Mouse (Mus musculus) common myeloid progenitor, adult 5-6 weeks (primary cell): ENCODE measurements around the gene Dclk2. TPM values are rescaled to one million over a fixed set of nuclear protein-coding genes. Genes with fewer than 3 reads are reported as not detected.

ENCODE experiments used
- ATAC-seq: replicated peaks from 2 replicates; pipeline ENCODE4 v1.8.0; 2016; ENCODE audit warnings: low read depth, mild to moderate bottlenecking, moderate TSS enrichment, inconsistent platforms; ENCODE audit not compliant: poor library complexity, severe bottlenecking
- total RNA-seq: library from RNA; stranded (forward); fragments of 200-1000, 187-1606 nt; gene quantifications from 2 replicates; pipeline ENCODE4 v1.2.3, GENCODE M21; 2017

Gene Dclk2
- total RNA-seq, 1 experiment from 2014 or later, result 2.0 TPM

- peak; percentile 60; the same call in 1 of the 2 replicates for ATAC-seq
Observed at GRCm38 (mm10) chr3:86807750-86808467, 112.7 kb downstream of the Dclk2 start.

- ATAC-seq, result no peak
Observed at GRCm38 (mm10) chr3:86806834-86807233, 113.8 kb downstream of the Dclk2 start.

- no peak for ATAC-seq
Observed at GRCm38 (mm10) chr3:86804265-86804664, 116.4 kb downstream of the Dclk2 start.

GRCm38 (mm10) chr3:86802825-86803224 is 117.8 kb downstream of the Dclk2 start:
- ATAC-seq, result no peak

- no peak for ATAC-seq
Observed at GRCm38 (mm10) chr3:86800841-86801240, 119.8 kb downstream of the Dclk2 start.

DNA sequence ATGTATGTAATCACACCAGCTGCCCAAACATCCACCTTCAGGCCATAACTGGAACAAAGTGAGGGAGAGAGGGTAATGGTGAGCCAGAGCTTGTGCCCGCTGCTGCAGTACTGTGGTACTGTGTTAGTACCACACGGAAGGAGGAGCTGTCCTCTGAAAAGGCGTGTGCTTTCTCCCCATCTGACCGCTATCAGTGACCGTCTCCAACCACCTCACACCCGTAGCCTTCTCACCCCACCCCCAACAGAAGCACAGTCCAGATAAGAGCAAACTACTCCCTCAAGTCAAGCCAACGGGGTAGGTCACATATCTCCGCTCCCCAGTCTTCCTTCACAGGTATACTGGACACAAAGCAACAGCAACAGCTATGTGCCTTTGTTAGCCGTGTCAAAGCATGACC is 121.6 kb downstream of the Dclk2 start:
- ATAC-seq, result peak; percentile 71

GRCm38 (mm10) chr3:86797871-86798460 is 122.7 kb downstream of the Dclk2 start:
- ATAC-seq, result no peak

DNA sequence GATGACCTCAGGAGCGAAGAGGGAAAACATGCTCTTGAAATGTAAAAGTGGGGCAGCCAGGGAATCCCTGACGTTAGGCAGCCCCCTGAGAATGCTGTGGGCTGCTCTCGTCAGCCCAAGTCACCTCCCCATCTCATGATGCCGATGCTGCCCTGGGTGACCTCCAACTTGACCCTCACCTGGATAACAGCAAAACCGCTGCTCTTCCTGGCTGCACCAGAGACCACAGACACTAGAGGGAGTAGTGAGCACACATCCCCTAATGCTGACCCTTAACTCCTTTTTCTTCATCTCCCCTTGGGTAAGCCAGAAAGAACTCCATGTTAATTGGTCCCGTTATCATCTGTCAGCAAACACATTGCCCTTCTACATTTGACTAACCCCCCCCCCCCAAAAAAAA is 123.9 kb downstream of the Dclk2 start:
- ATAC-seq, result peak; percentile 58

DNA sequence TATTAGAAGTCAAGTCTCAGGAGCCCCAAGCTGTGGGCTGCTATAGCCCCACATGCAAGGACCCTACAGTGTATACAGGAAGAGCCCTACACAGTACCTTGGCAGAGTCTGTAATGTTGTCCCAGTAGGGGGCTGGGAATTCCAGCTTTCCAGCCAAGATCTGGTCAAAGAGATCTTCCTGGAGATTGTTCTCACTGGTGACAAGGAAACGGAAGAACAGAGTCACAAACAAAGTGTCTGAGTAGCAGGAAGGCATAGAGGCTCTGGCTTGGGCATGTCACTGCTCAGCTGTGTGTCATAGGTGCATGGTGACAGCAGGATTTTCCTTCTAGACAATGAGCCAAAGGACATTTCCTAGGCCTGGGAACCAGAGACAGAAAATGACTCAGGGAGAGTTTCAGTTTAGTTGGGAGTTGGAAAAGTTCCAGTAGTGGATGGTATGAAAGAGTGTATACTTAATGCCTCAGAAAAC is 126.9 kb downstream of the Dclk2 start:
- ATAC-seq, result no peak

DNA sequence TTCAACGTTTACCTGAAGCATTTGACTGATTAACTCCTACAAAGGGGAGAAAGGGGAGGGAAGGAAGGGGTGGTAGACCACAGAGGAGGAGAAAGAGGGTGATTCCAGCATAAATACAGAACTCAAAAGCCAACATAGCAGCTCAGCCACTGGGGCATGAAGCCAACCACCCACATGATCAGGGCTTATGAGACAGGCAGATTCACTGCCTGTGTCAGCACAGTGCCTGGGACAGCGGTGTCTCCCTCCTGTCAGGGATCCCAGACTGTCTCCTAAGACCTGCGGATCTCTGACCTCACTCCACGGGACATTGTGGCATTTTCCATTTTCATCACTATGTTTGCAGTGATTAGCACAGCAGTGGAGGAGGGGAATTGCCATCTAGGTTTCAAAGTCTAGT is 127.4 kb downstream of the Dclk2 start:
- ATAC-seq, result no peak

GRCm38 (mm10) chr3:86789752-86790151 is 130.9 kb downstream of the Dclk2 start:
- ATAC-seq, result no peak

- peak; percentile 78 for ATAC-seq
Observed at GRCm38 (mm10) chr3:86788711-86789110, 131.9 kb downstream of the Dclk2 start.

GRCm38 (mm10) chr3:86787423-86788123 is 133.1 kb downstream of the Dclk2 start:
- no peak for ATAC-seq

DNA sequence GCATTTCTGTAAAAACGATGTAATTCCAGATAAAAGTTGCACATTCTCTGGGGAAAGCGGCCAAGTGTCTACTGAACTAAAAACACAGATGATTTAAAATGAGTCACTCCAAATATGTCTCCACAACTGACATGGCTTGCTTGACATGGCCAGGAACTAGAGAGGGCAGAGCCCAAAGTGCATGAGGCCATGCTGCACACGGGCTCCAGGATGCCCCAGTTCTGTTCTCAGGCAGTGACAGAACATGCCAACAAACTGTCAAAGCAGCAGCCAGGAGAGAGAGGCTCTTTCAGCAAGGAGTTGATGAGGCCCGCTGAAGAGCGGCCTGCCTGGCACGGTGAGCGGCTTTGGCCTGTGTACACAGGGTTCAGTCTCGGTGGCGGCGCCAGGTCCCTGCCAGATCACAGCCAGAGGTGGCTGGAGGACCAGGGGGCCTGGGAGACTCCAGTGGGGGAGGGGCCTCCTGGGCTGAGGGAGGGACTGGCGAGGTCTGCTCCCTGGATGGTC is 133.8 kb downstream of the Dclk2 start:
- no peak for ATAC-seq

GRCm38 (mm10) chr3:86786280-86786679 is 134.4 kb downstream of the Dclk2 start:
- no peak for ATAC-seq

DNA sequence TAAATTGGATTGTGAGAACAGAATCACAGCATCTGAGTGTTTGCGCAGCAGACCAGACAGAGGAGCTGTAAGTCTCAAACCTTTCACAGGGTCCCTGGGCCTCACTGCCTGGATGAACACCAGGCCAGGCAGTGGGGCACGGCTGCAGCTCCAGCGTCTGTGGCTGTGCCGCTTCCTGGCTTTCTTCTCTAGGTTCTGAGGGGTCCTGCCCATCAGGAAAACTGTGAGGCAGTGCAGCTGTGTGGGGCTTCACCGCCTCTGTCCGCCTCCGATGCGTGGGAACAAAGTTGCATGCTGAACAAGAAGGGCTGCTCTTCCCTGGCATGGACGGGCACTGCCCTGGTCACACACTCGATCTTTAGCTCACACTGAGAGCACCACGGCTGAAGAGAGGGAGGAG is 135.7 kb downstream of the Dclk2 start:
- ATAC-seq, result no peak

- no peak for ATAC-seq
Observed at GRCm38 (mm10) chr3:86784051-86784450, 136.6 kb downstream of the Dclk2 start.

DNA sequence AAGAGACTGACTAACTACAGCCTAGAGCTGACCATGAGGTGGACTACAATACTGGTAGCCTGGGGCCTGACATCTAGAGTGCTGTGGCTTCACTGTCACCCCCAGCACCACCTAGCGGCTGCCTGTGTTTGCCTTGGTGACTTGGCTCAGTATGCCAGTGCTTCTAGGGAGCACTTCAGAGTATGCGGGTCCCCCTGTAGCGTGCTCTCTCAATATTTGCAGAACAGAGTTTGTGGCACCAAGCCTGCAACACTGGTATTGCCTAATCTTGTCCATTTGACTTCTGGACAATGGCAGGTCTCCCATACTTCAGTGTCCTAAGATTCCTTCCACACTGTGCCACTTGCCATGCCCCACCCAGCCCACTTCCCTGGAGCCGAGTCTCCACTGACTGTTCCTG is 140.9 kb downstream of the Dclk2 start:
- no peak for ATAC-seq

- ATAC-seq, result no peak
Observed at GRCm38 (mm10) chr3:86775444-86775828, 145.2 kb downstream of the Dclk2 start.

DNA sequence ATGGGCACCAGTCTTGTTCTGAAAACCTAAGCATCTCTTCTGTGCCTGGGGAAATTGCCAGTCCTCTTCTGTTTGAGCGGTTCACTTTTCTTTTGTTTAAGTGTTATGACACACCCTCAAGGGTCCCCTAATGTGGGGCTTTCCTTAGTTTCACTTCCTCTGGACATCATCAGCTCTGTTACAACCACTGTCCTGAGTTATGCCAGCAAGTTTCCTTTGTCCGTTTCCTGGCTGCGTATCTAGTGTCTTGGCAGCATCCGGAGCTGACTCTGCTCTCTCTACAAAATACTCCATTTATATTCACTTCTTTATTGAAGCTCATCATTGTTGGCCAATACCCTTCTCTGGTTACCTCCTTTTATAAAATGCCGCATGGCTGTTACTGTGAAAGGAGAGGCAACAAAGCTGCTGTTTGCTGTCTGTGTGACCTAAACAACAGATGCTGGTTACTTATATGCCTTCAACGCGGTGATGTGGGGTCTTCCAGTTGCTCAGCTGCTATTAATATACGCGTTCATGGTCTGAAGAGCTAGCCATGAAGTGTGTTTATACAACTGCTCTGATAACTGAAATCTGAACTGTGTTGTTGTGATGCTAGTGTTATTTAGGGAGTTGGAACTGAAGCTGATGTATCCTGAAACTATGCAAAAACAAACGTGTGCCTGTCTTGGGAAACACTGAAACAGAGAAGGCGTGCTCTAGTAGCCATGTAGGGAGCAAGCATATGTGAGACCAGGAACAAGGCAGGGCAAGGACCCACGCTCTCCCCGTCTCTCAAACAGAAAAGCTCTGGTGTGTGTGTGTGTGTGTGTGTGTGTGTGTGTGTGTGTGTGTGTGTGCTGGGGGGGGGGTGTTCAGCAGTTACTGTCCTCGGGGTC is 145.8 kb downstream of the Dclk2 start:
- peak; percentile 92 for ATAC-seq
